Mouse (Mus musculus): Measurements from ENCODE around the gene Pigf.

- TF ChIP-seq CTCF (conservative IDR thresholded peaks at IDR 0.05; ENCODE audit: low read length) (no peak), POU5F1 (IDR thresholded peaks at IDR 0.05; ENCODE audit: borderline replicate concordance, low read length) (no peak), NANOG (IDR thresholded peaks at IDR 0.05; ENCODE audit: borderline replicate concordance, low read length) (no peak)
Measured at GRCm38 (mm10) chr17:86965121-86965520, 60.1 kb downstream of the Pigf start.
